Mouse (Mus musculus): ENCODE measurements around the gene Dusp3.

DNA sequence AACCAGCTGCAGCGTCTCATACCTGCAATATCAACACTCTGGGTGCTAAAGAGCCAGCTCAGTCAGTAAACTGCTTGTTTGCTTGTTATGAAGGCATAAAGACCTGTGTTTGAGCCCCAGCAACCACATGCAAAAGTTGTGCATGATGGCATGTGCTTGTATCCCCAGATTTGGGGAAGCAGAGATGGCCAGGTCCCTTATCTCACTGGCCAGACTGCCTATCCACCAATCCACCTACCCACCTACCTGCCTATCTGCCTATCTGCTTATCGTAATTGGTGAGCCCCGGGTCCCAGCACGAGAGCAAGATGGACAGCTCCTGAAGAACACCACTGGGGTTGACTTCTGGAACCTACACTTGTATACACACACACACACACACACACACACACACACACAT, 42.5 kb upstream of the Dusp3 start:
- no peak for TF ChIP-seq GATA1 (IDR thresholded peaks at IDR 0.05; ENCODE audit: low read length)
- no peak for TF ChIP-seq TAL1 (IDR thresholded peaks at IDR 0.05; ENCODE audit: low read length)
